Mouse (Mus musculus) B cell, adult 2 months (primary cell): ENCODE measurements around the gene Usp1.
"Not testable (repeated sequence)": the region's sequence is repeated elsewhere in the genome, so short reads cannot be mapped to it uniquely, and the experiment has no call there.

Experiments used
- DNase-seq, 2 experiments: peaks; one replicate each; pipeline ENCODE4 v3.0.0; 2022

The Usp1 gene

GRCm38 (mm10) chr4:98923568-98924070 is at the start of gene Usp1:
Gene Usp1 (plus strand): TSS chr4:98923810.
- DNase-seq = peak; percentile 85 to 88

- no peak for DNase-seq
Observed at GRCm38 (mm10) chr4:98882706-98883105, 40.9 kb upstream of the Usp1 start.

GRCm38 (mm10) chr4:98886377-98886776 is 37.2 kb upstream of the Usp1 start:
- no peak for DNase-seq

- DNase-seq = peak; percentile 2 to 5
Observed at GRCm38 (mm10) chr4:98887148-98887547, 36.5 kb upstream of the Usp1 start.

GRCm38 (mm10) chr4:98910246-98910645 is 13.4 kb upstream of the Usp1 start:
- DNase-seq = no peak

- no peak for DNase-seq
Observed at GRCm38 (mm10) chr4:98917724-98918123, 5.9 kb upstream of the Usp1 start.

- no peak for DNase-seq
Observed at GRCm38 (mm10) chr4:98918204-98918603, 5.4 kb upstream of the Usp1 start.

GRCm38 (mm10) chr4:98920896-98921295 is 2.7 kb upstream of the Usp1 start:
- DNase-seq = no peak

- DNase-seq = peak; percentile 8 to 12
Observed at GRCm38 (mm10) chr4:98922061-98922642, 1.5 kb upstream of the Usp1 start.

GRCm38 (mm10) chr4:98922643-98923567 is 705 bp upstream of the Usp1 start:
- peak; percentile 91 to 94 for DNase-seq

GRCm38 (mm10) chr4:98924071-98924905 is 678 bp downstream of the Usp1 start:
- DNase-seq = peak; percentile 16 to 23

- no peak for DNase-seq
Observed at GRCm38 (mm10) chr4:98924906-98925178, 1.2 kb downstream of the Usp1 start.

- DNase-seq = no peak
Observed at GRCm38 (mm10) chr4:98925250-98925781, 1.7 kb downstream of the Usp1 start.

- no peak for DNase-seq
Observed at GRCm38 (mm10) chr4:98936036-98936435, 12.4 kb downstream of the Usp1 start.

- peak in 1 of 2 experiments; percentile 9 for DNase-seq
Observed at GRCm38 (mm10) chr4:98938210-98938609, 14.6 kb downstream of the Usp1 start.

GRCm38 (mm10) chr4:98950563-98950962 is 27.0 kb downstream of the Usp1 start:
- DNase-seq = no peak

- DNase-seq = no peak
Observed at GRCm38 (mm10) chr4:98955986-98956385, 32.4 kb downstream of the Usp1 start.

GRCm38 (mm10) chr4:98960243-98960642 is 36.6 kb downstream of the Usp1 start:
- DNase-seq = no peak

GRCm38 (mm10) chr4:98969946-98970345 is 46.3 kb downstream of the Usp1 start:
- no peak for DNase-seq

GRCm38 (mm10) chr4:98975741-98976140 is 52.1 kb downstream of the Usp1 start:
- DNase-seq = no peak

- not testable (repeated sequence) for DNase-seq
Observed at GRCm38 (mm10) chr4:98978288-98978687, 54.7 kb downstream of the Usp1 start.

GRCm38 (mm10) chr4:98978693-98979092 is 55.1 kb downstream of the Usp1 start:
- DNase-seq = no peak

- DNase-seq = not testable (repeated sequence)
Observed at GRCm38 (mm10) chr4:98979976-98980375, 56.4 kb downstream of the Usp1 start.
